Mouse (Mus musculus) colon, adult 2 months (tissue): ENCODE measurements around the gene 2410004B18Rik. TPM values are rescaled to one million over a fixed set of nuclear protein-coding genes. Genes with fewer than 3 reads are reported as not detected.

Experiments
- polyA plus RNA-seq: library from polyadenylated mRNA; depleted of rRNA; stranded (reverse); fragments of >200 nt; gene quantifications from 2 replicates; pipeline ENCODE4 v1.2.3, GENCODE M21; 2012; rRNA removed

2410004B18Rik gene
- 12.6 and 17.6 TPM in 2 replicates for polyA plus RNA-seq

DNA sequence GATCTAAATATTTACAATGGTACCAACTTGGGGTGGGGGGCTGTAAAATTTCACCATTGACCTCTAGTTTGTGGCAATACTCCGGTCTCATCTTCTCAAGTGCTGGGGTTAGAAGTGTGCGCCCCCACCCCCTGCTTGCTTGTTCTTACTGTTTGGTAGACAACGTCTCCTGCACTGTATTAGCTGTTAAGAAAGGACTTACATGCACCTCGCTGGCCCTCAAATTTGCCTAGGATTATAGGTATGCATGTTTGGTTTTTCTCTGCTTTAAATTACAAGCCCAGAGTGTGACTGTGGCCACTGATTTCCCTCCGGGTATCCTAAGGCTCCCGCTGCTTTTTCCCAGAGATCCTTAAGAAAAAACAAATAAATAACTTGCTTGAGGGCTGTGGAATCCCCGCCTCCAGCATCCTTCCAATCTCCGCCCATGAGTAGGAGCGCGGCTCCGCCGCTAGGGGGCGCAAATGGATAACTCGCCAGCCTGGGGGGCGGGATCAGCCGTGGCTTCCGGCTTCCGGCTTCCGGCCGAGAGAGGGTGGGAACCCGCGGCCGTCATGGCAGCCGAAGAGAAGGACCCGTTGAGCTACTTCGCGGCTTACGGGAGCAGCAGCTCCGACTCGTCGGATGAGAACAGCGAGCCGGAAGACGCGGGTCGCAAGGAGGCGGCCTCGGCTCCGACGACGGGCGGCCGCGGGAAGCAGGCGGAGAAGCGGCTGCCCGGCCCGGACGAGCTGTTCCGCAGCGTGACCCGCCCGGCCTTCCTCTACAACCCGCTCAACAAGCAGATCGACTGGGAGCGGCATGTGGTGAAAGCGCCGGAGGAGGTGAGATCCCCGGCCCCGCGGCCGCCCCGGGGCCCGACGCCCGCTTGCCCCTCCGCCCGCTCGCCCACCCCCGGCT lies at the start of gene 2410004B18Rik:
2410004B18Rik (plus strand) TSS at position 510 of the 900 bp plus-strand sequence.

DNA sequence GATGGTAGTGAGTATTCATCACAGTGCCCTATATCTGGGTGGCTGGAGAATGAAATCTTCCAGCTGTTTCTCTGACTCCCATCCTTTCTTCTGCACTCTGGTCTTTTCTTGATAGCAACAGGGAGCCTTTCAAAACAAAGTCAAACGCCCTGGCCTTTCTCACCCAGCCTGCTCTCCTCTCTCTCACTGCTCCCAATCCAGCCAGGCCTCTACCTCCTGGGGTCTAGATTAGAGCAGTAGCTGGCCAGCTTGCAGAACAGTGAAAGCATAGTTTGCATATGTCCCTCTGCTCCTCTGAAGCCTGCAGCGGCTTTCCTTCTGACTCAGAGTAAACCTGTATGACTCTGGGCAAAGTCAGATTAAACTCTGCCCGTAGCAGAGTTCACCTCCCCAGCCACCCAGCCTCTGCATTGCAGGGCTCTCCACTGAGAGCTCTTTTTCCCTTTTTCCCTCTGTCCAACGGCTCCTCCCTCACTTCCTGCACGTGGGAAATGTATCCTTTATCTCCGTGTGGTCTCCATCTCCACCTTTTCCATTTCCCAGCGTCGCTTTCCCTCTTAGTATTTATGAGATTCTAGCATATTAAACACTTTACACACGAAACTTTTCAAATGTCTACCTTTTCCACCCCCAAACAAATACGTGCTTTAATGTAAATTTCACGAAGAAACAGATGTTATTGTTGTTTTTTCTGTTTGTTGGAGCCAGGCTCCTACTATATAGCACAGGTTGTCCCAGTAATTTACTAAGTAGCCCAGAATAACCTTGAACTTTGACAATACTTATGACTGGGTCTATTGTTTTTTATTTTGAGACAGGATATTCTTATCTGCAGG lies 15.6 kb upstream of the 2410004B18Rik start, which contains the start of gene Bcl10:
Bcl10 (plus strand) TSS at position 786 of the 836 bp plus-strand sequence.

DNA sequence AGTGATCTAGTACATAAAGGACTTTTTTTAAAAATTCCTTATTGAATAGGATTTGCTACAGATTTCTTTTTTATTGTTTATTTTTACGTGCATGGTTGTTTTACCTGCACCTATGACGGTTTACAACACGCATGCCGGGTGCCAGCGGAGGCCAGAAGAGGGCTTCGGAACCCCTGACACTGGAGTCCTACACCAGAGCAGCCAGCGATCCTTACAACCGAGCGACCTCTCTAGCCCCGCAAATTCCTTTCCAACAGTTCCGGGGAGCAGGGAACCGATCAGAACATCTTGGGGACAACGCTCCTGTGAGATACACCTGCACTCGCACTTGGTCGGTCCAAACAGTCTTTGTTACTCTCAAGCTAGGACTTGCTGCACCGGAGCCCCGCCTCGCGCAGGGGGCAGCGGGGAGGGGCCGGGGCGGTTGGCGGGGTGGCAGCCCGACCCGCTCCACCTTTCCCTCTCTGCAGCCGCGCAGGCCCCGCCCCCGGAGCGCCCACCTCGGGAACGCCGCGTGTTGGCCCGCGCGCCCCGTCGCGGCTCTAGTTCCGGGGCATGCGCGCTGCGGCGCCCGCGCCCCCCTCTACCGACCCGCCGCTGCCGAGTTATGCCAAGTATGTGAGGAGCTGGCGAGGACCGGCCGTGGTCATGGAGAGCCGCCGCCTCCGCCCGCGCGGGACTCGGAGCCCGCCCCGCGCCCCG lies 49.6 kb downstream of the 2410004B18Rik start, which contains the start of gene Syde2:
Syde2 (plus strand) TSS at position 603 of the 702 bp plus-strand sequence.

Other genes starting within 250 kb of the 2410004B18Rik start
- gene Ddah1, start 179.3 kb upstream of the 2410004B18Rik start, polyA plus RNA-seq, result 21.6 and 25.5 TPM in 2 replicates
- 14.1 and 14.9 TPM in 2 replicates for gene Bcl10, start 15.2 kb upstream of the 2410004B18Rik start, polyA plus RNA-seq
- 5.0 and 5.1 TPM in 2 replicates for gene Syde2, start 49.9 kb downstream of the 2410004B18Rik start, polyA plus RNA-seq
- 0.59 and 0.65 TPM in 2 replicates for gene Wdr63, start 170.1 kb downstream of the 2410004B18Rik start, polyA plus RNA-seq
- 0.42 TPM in 1 of 2 replicates, not detected in the other for gene Mcoln3, start 179.4 kb downstream of the 2410004B18Rik start, polyA plus RNA-seq
- 7.9 and 8.2 TPM in 2 replicates for gene Mcoln2, start 211.8 kb downstream of the 2410004B18Rik start, polyA plus RNA-seq